Mouse (Mus musculus) stomach, postnatal 0 days (tissue): ENCODE measurements around the gene Abr. TPM values are rescaled to one million over a fixed set of nuclear protein-coding genes. Genes with fewer than 3 reads are reported as not detected.

Experiments used
- ATAC-seq: fragments of 200-750 bp; cut with Nextera tagmentation; 2 replicates; pipeline ENCODE4 v1.8.0; 2017; ENCODE audit not compliant: low FRiP score, low TSS enrichment
- DNase-seq: peaks from one replicate; pipeline ENCODE4 v3.0.0-alpha.2; 2016; ENCODE audit warnings: low spot score
- H3K27ac ChIP-seq: fragments of 300-500 bp; sonication (generic); replicated peaks from 2 replicates; pipeline ENCODE4 v1.5.1; 2014; ENCODE audit warnings: mild to moderate bottlenecking, control low read depth
- H3K27me3 ChIP-seq: fragments of 300-500 bp; sonication (generic); 2 replicates; pipeline ENCODE4 v1.6.1; 2014; ENCODE audit warnings: low read length; ENCODE audit not compliant: control insufficient read depth, insufficient read depth
- H3K36me3 ChIP-seq: fragments of 300-500 bp; sonication (generic); 2 replicates; pipeline ENCODE4 v1.6.1; 2014; ENCODE audit warnings: low read length, mixed read lengths; ENCODE audit not compliant: control insufficient read depth, insufficient read depth
- H3K4me1 ChIP-seq: fragments of 300-500 bp; sonication (generic); replicated peaks from 2 replicates; pipeline ENCODE4 v1.6.1; 2014; ENCODE audit warnings: antibody characterized with exemption; ENCODE audit not compliant: control insufficient read depth, insufficient read depth
- H3K4me2 ChIP-seq: fragments of 300-500 bp; sonication (generic); replicated peaks from 2 replicates; pipeline ENCODE4 v1.6.1; 2014; ENCODE audit warnings: low read depth, mild to moderate bottlenecking, control low read depth, moderate library complexity
- H3K4me3 ChIP-seq: fragments of 300-500 bp; sonication (generic); 2 replicates; pipeline ENCODE4 v1.5.1; 2014; ENCODE audit warnings: low read depth, low read length, control low read depth
- H3K9ac ChIP-seq: fragments of 300-500 bp; sonication (generic); 2 replicates; pipeline ENCODE4 v1.6.1; 2014; ENCODE audit warnings: mild to moderate bottlenecking, low read length, control low read depth, mixed read lengths
- H3K9me3 ChIP-seq: fragments of 300-500 bp; sonication (generic); 2 replicates; pipeline ENCODE4 v1.6.1; 2016; ENCODE audit warnings: low read length; ENCODE audit not compliant: control insufficient read depth
- CTCF ChIP-seq: IDR thresholded peaks from 2 replicates; pipeline ENCODE4 v1.5.1; 2016; ENCODE audit warnings: antibody characterized with exemption, low read depth, mild to moderate bottlenecking, moderate library complexity
- EP300 ChIP-seq: optimal IDR thresholded peaks from 2 replicates; pipeline ENCODE3; 2016; ENCODE audit warnings: antibody characterized with exemption
- WGBS: fragments of 180-500 bp; shearing (Covaris S2); extraction: QIAGEN DNeasy Blood & Tissue Kit; methylation state at CpG from one replicate; pipeline ENCODE4 v1.1.7; 2014; 5-methylcytosine and 5-hydroxymethylcytosine counted together
- polyA plus RNA-seq: library from polyadenylated mRNA; unstranded; fragments of >200 nt; fragmentation: Nextera tagmentation; extraction: Ambion mirVana; gene quantifications from 2 replicates; pipeline ENCODE4 v1.2.1, GENCODE M21; 2015

Gene Abr
- polyA plus RNA-seq, 1 experiment from 2014 or later = 19.3 TPM

- TF ChIP-seq EP300 = no peak
- Histone ChIP-seq H3K4me2 (no peak overlapping the region), H3K9ac (peak overlapping the region; percentile 35), H3K4me3 (no peak overlapping the region), H3K9me3 (no peaks in the 10 kb centered on the region), H3K4me1 (peaks cover 6% of the 10 kb centered on the region; the same call in 1 of the 2 replicates), H3K36me3 (peaks cover 5% of the 10 kb centered on the region; the same call in 1 of the 2 replicates), H3K27me3 (no peaks in the 10 kb centered on the region), H3K27ac (peak overlapping the region; percentile 53)
- DNase-seq = no peak
- 68% methylated on average over 6 of the region's 6 CpGs for WGBS
- ATAC-seq = no peak
Measured at GRCm38 (mm10) chr11:76429966-76430631, 192.0 kb downstream of the Abr start.

GRCm38 (mm10) chr11:76429556-76429955 is 192.6 kb downstream of the Abr start:
- no peak for TF ChIP-seq CTCF
- no peak for TF ChIP-seq EP300
- peaks cover 5% of the 10 kb centered on the region; the same call in 1 of the 2 replicates for H3K36me3 ChIP-seq
- WGBS = 46% methylated on average over 7 of the region's 7 CpGs
- no peaks in the 10 kb centered on the region for H3K27me3 ChIP-seq
- H3K9me3 ChIP-seq = no peaks in the 10 kb centered on the region
- DNase-seq = no peak
- H3K4me1 ChIP-seq = 0 out of 2 replicates have a peak, but pooled peaks cover 3% of the 10 kb centered on the region
- peak overlapping the region; percentile 35 for H3K9ac ChIP-seq
- ATAC-seq = no peak
- H3K27ac ChIP-seq = peak overlapping the region; percentile 53
- no peak overlapping the region for H3K4me2 ChIP-seq
- H3K4me3 ChIP-seq = no peak overlapping the region

GRCm38 (mm10) chr11:76429046-76429445 is 193.1 kb downstream of the Abr start:
- Histone ChIP-seq H3K36me3 (peaks cover 5% of the 10 kb centered on the region; the same call in 1 of the 2 replicates), H3K27ac (peak overlapping the region; percentile 53; the same call in 1 of the 2 replicates), H3K27me3 (no peaks in the 10 kb centered on the region), H3K4me3 (no peak overlapping the region), H3K9ac (peak overlapping the region; percentile 35; the same call in 1 of the 2 replicates), H3K4me2 (no peak overlapping the region), H3K4me1 (0 out of 2 replicates have a peak, but pooled peaks cover 3% of the 10 kb centered on the region), H3K9me3 (no peaks in the 10 kb centered on the region)
- WGBS = 65% methylated on average over 4 of the region's 4 CpGs
- DNase-seq = no peak
- no peak for ATAC-seq
- TF ChIP-seq CTCF = peak; percentile 58
- TF ChIP-seq EP300 = no peak

GRCm38 (mm10) chr11:76427781-76428180 is 194.3 kb downstream of the Abr start:
- Histone ChIP-seq H3K9me3 (no peaks in the 10 kb centered on the region), H3K9ac (no peak overlapping the region), H3K4me2 (no peak overlapping the region), H3K27ac (no peak overlapping the region), H3K36me3 (peaks cover 7% of the 10 kb centered on the region), H3K4me1 (0 out of 2 replicates have a peak, but pooled peaks cover 3% of the 10 kb centered on the region), H3K4me3 (no peak overlapping the region), H3K27me3 (no peaks in the 10 kb centered on the region)
- 62% methylated on average over 3 of the region's 3 CpGs for WGBS
- ATAC-seq (no peak), DNase-seq (no peak)
- no peak for TF ChIP-seq CTCF
- no peak for TF ChIP-seq EP300

- Histone ChIP-seq H3K27ac (peak overlapping the region; percentile 56; the same call in 1 of the 2 replicates), H3K36me3 (peaks cover 13% of the 10 kb centered on the region), H3K9me3 (no peaks in the 10 kb centered on the region), H3K4me2 (no peak overlapping the region), H3K4me3 (no peak overlapping the region), H3K4me1 (0 out of 2 replicates have a peak, but pooled peaks cover 3% of the 10 kb centered on the region), H3K27me3 (no peaks in the 10 kb centered on the region), H3K9ac (no peak overlapping the region)
- no peak for TF ChIP-seq EP300
- no peak for TF ChIP-seq CTCF
- DNase-seq = no peak
- WGBS = 38% methylated on average over 6 of the region's 6 CpGs
- ATAC-seq = peak; percentile 24; the same call in 1 of the 2 replicates
Measured at GRCm38 (mm10) chr11:76425749-76426148, 196.4 kb downstream of the Abr start.

GRCm38 (mm10) chr11:76420896-76421295 is 201.2 kb downstream of the Abr start:
- ATAC-seq = no peak
- no peak overlapping the region for H3K4me3 ChIP-seq
- no peaks in the 10 kb centered on the region for H3K9me3 ChIP-seq
- 0 out of 2 replicates have a peak, but pooled peaks cover 3% of the 10 kb centered on the region for H3K4me1 ChIP-seq
- DNase-seq = no peak
- peak overlapping the region; percentile 40; the same call in 1 of the 2 replicates for H3K27ac ChIP-seq
- TF ChIP-seq EP300 = no peak
- TF ChIP-seq CTCF = no peak
- H3K9ac ChIP-seq = no peak overlapping the region
- no peaks in the 10 kb centered on the region for H3K27me3 ChIP-seq
- H3K36me3 ChIP-seq = peaks cover 33% of the 10 kb centered on the region
- H3K4me2 ChIP-seq = no peak overlapping the region
- 53% methylated on average over 4 of the region's 4 CpGs for WGBS
